Mouse (Mus musculus) macrophage (primary cell): Measurements from ENCODE around the gene Gm28305. TPM values are rescaled to one million over a fixed set of nuclear protein-coding genes. Genes with fewer than 3 reads are reported as not detected.

ENCODE experiments used
- H3K27ac ChIP-seq: fragments of 350-480 bp; formaldehyde crosslinking; 2 replicates; pipeline ENCODE4 v1.9.0; 2021
- H3K36me3 ChIP-seq: fragments of 350-480 bp; formaldehyde crosslinking; 2 replicates; pipeline ENCODE4 v1.9.0; 2021; ENCODE audit errors: inconsistent target
- H3K4me3 ChIP-seq: fragments of 350-480 bp; formaldehyde crosslinking; 2 replicates; pipeline ENCODE4 v1.9.0; 2021; ENCODE audit errors: inconsistent target
- H3K79me2 ChIP-seq: fragments of 350-480 bp; formaldehyde crosslinking; 2 replicates; pipeline ENCODE4 v1.9.0; 2021; ENCODE audit errors: inconsistent target
- WGBS: methylation state at CpG from one replicate; pipeline ENCODE4 v1.1.7; 2026; ENCODE audit warnings: inconsistent platforms; ENCODE audit not compliant: missing documents; 5-methylcytosine and 5-hydroxymethylcytosine counted together
- polyA plus RNA-seq: library from polyadenylated mRNA; stranded (reverse); fragments of 250-400 nt; gene quantifications from 3 replicates; pipeline ENCODE4 v1.2.4, GENCODE M21; 2018; ENCODE audit warnings: inconsistent platforms

Gene Gm28305
- polyA plus RNA-seq, 1 experiment from 2014 or later = not detected

DNA sequence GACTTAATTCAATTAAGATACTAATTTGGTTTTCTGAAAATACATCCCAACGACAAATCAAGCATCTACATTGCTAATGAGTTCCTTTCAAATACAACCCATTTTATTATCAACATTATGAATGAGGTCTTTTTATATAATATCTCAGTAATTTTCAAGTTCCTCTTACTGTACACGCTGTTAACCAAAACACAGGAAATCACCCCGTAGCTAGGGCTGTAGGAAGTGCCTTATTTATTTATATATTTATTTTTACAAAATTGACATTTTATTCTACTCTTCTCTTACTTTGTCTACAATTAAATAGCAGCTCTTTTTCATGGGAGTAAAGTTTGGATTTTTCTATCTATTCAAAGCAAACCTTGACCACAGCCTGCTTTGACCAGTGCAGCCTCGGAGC, 720 bp upstream of the Gm28305 start:
- H3K36me3 ChIP-seq = no peaks in the 10 kb centered on the region
- WGBS = 19% methylated on average over 4 of the region's 4 CpGs
- no peaks in the 10 kb centered on the region for H3K79me2 ChIP-seq
- no peak overlapping the region for H3K27ac ChIP-seq
- H3K4me3 ChIP-seq = no peak overlapping the region

DNA sequence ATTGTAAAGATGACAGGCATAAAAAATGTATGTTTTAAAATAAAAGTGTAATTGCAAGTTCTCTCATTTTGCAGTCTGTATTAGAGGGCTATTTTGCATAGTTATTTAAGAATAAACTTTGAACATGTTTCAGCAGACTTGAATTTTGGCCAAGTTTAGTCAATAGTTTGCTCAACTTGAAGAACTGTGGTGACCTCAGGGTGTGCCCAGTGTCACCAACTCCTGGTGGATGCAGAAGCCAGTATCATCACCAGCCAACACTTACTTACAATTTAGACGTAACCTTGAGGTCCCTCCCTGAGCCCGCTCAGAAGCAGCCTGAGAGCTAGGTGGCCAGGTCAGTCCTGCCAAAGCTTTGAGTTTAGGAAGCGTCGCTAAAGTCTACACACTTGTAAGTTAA, 3.2 kb downstream of the Gm28305 start:
- Histone ChIP-seq H3K27ac (no peak overlapping the region), H3K4me3 (no peak overlapping the region), H3K36me3 (peaks cover 24% of the 10 kb centered on the region; the same call in 1 of the 2 replicates), H3K79me2 (no peaks in the 10 kb centered on the region)
- WGBS = 98% methylated on average over 4 of the region's 4 CpGs

DNA sequence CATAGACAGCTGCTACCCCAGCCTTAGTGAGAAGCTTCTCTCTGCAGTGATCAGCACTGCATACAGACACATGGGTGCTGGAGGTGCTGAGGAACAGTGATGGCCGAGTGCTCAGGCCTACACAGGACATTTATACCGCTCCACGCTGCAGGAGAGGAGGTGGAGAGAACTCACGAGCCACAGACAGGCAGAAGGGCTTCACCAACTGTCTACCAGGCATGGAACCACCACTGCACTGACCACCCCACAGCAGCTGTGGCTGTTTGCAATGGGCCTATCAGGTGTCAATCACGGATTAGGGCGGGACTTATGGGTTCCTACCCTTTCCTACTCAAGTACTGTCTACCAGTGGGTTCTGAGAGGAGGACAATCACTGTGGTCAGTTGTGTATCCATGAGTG, 10.6 kb downstream of the Gm28305 start:
- no peaks in the 10 kb centered on the region for H3K79me2 ChIP-seq
- H3K4me3 ChIP-seq = no peak overlapping the region
- no peak overlapping the region for H3K27ac ChIP-seq
- 95% methylated on average over 6 of the region's 6 CpGs for WGBS
- peaks cover 91% of the 10 kb centered on the region for H3K36me3 ChIP-seq

DNA sequence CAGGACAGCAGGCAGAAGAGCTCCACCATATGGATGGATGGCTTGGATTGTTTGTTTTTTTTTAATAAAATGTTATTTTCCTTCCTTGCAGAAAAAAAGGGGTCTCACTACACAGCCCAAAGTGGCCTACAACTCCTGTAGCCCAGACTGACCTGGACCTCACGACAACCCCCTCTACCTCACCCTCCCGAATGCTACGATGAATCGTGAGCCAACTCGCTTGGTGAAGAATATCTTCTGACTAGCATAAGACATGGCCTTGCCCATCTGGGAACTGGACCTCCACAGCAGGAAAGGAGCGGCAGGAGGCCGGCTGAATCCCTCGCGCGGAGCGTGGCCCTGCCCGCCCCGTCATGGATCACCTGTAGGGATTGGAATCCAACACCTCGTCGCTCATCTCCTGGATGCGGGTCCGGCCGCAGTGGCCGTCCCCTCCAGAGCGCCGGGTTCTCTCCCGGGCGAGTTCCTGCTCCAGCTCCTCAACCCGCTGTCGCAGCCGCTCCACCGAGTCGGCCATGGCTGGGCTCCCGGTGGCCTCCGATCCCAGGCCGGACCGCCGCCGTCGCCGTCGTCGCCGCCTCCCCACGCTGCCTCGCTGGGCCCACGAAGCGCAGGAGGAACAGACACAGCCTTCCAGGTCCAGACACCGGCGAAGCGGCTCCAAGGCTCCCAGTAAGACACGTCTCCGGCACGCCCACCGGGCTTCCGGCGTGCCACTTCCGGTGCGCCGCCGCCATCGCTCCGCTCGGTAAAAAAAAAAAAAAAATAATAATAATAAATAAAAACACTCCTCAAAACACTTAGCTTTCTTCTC, 22.2 kb downstream of the Gm28305 start, which contains the start of gene Uba5:
TSS of gene Uba5 (minus strand) at position 705 of the 814 bp plus-strand sequence.
- H3K79me2 ChIP-seq = peaks cover 39% of the 10 kb centered on the region
- H3K4me3 ChIP-seq = peak within 1 kb of the TSS; percentile 80
- H3K36me3 ChIP-seq = peaks cover 6% of the 10 kb centered on the region; the same call in 1 of the 2 replicates
- 2% methylated on average over 59 of the region's 59 CpGs for WGBS
- peak within 1 kb of the TSS; percentile 88 for H3K27ac ChIP-seq

DNA sequence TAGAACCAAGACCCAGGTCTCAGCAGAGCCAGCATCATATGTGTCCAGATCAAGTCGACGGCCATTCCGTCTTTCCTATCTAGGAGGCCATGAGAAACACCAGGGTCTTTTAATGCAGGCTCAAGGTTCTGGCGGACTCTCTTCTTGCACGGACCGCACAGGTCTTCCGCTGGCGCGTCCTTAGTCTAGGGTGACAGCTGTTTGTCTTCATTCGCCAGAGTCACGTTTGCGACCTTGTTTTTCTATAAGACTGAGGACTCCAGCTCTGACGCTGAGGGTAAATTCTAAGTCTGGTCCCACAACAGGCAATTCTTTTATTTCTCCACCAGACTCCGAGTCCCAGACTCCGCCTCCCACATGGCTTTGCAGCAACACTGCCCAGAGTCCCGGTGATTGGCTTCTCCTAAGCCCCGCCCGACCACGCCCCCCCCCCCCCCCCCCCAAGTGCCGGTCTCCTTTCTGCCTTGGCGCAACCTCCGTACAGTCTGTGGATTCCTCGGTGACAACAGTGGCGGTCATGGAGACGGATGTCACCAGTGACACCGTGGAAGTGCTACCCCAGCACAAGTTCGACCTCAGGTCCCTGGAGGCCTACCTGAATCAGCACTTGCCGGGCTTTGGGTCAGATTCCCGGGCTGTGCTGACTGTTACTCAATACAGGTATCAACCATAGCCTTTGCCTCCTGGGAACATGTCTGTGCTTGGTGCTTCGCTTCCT, 22.9 kb downstream of the Gm28305 start, which contains the start of gene Acad11:
TSS of gene Acad11 (plus strand) at position 134 of the 718 bp plus-strand sequence.
- Histone ChIP-seq H3K36me3 (no peaks in the 10 kb centered on the region; the same call in 1 of the 2 replicates), H3K79me2 (peaks cover 34% of the 10 kb centered on the region), H3K27ac (peak within 1 kb of the TSS; percentile 88), H3K4me3 (peak within 1 kb of the TSS; percentile 80)
- WGBS = under 1% methylated on average over 27 of the region's 30 CpGs

DNA sequence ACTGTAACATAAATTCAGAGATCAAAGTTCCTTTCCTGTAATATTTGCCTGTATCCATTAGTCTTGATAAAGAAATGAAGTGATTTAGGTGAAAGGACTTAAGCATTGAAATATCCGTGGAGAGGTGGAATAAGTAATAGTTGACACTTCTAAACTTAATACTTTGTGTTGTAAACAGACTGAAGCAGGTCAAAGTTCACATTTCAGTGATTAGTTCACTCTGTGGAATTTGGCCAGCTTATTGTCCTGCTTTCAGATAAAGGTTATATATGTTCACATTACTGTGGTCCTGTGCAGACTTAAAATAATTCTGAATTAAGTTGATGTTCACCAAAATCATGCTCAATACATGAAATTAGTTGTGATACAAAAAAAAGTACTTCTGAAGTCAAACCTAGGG, 24.1 kb downstream of the Gm28305 start:
- WGBS = 50% methylated on average over 1 of the region's 1 CpGs

GRCm38 (mm10) chr9:104070241-104070640, 29.8 kb downstream of the Gm28305 start:
- H3K36me3 ChIP-seq = no peaks in the 10 kb centered on the region
- H3K4me3 ChIP-seq = no peak overlapping the region
- no peak overlapping the region for H3K27ac ChIP-seq
- no peaks in the 10 kb centered on the region for H3K79me2 ChIP-seq
- 85% methylated on average over 4 of the region's 4 CpGs for WGBS

More for the DNA sequence above, 24.1 kb downstream of the Gm28305 start:
- Histone ChIP-seq H3K4me3 (no peak overlapping the region), H3K36me3 (no peaks in the 10 kb centered on the region), H3K79me2 (peaks cover 32% of the 10 kb centered on the region), H3K27ac (no peak overlapping the region)

DNA sequence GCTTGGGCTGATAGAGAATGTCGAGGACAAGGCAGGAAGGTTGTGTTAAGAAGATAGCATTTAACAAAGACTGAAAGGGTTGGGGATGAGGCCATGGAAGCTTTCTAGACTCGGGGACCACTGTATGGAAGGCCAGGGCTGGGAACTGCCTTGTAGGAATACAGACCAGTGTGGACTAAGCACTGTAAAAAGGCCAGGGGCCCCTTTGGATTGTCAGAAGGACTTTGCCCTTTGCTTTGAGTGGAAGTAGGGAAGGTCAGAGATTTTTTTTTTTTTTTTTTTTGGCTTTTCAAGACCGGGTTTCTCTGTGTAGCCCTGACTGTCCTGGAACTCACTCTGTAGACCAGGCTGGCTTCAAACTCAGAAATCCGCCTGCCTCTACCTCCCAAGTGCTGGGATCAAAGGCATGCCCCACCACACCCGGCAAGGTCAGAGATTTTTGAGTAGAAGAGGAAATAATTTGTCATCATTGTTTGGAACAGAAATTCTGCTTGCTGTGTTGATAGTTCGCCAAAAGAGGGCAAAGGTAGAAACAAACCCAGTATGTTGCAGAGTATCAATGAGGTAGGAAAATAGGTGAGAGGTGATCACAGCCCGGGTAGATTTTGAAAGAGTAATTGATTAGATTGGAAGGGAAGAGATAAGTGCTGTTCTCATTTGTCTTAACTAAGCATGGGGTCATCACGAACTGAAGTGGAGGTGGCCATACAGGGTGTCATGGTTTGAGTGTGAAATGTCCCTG, 30.6 kb downstream of the Gm28305 start:
- H3K79me2 ChIP-seq = no peaks in the 10 kb centered on the region
- H3K36me3 ChIP-seq = no peaks in the 10 kb centered on the region
- no peak overlapping the region for H3K27ac ChIP-seq
- no peak overlapping the region for H3K4me3 ChIP-seq
- WGBS = 94% methylated on average over 8 of the region's 8 CpGs

GRCm38 (mm10) chr9:104075808-104076207, 35.3 kb downstream of the Gm28305 start:
- H3K4me3 ChIP-seq = no peak overlapping the region
- no peaks in the 10 kb centered on the region for H3K79me2 ChIP-seq
- H3K36me3 ChIP-seq = no peaks in the 10 kb centered on the region
- WGBS = 93% methylated on average over 2 of the region's 2 CpGs
- H3K27ac ChIP-seq = no peak overlapping the region

DNA sequence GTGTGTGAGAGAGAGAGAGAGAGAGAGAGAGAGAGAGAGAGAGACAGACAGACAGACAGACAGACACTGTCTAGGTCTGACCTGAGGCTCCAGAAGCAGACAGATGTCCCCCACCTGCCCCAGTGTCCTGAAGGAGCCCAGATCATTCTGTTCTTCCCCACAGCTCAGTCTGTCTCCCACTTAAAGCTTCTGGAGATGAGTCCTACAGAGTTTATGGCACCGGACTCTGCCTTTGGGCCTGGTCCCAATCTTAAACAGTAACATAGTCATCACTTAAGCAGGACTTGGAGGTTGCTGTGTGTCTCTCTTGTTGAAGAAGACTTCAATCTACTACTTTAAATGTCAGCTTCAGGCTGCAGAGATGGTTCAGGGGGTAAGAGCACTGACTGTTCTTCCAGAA, 38.3 kb downstream of the Gm28305 start:
- H3K27ac ChIP-seq = no peak overlapping the region
- peaks cover 7% of the 10 kb centered on the region; the same call in 1 of the 2 replicates for H3K36me3 ChIP-seq

GRCm38 (mm10) chr9:104079379-104079778, 38.9 kb downstream of the Gm28305 start:
- Histone ChIP-seq H3K4me3 (no peak overlapping the region), H3K36me3 (peaks cover 7% of the 10 kb centered on the region; the same call in 1 of the 2 replicates), H3K79me2 (no peaks in the 10 kb centered on the region), H3K27ac (no peak overlapping the region)
- WGBS = 25% methylated on average over 5 of the region's 5 CpGs

More for the DNA sequence above, 38.3 kb downstream of the Gm28305 start:
- Histone ChIP-seq H3K79me2 (no peaks in the 10 kb centered on the region), H3K4me3 (no peak overlapping the region)
- WGBS = 100% methylated on average over 1 of the region's 1 CpGs

GRCm38 (mm10) chr9:104080038-104080437, 39.6 kb downstream of the Gm28305 start:
- no peak overlapping the region for H3K27ac ChIP-seq
- no peaks in the 10 kb centered on the region for H3K79me2 ChIP-seq
- H3K4me3 ChIP-seq = no peak overlapping the region
- WGBS = 70% methylated on average over 3 of the region's 3 CpGs
- peaks cover 7% of the 10 kb centered on the region; the same call in 1 of the 2 replicates for H3K36me3 ChIP-seq

DNA sequence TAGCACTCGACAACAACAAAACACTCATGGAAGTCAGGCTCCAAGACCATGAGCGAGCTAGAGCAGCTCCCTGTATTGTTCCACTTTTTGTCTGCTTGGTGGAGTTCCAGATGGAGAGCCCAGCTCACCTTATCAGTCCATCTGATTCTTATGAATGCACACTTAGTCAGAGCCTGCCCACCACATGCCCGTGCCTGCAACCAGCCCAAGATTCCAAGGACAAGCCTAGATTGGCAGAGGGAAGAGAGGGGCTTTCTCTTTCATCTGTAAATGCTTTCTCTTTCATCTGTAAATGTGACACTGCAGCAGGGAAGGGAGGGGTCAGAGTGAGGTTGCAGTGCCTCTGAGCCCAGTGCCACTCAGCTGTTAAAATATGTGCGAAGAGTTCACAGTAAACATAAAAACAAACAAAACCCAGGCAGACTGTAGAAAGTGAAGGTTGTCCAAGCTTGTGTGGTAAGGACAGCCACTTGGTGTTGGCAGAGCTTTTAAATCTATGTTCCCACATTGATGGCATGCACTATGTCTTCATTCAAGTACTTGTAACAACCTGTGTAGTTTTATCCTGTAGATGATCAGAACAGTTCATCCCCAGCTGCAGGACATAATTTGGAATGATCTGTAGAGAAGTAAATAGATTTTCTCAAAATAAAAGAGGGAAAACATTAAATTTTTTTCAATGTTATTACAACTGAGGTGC, 45.4 kb downstream of the Gm28305 start:
- no peak overlapping the region for H3K4me3 ChIP-seq
- no peak overlapping the region for H3K27ac ChIP-seq
- peaks cover 7% of the 10 kb centered on the region; the same call in 1 of the 2 replicates for H3K36me3 ChIP-seq
- no peaks in the 10 kb centered on the region for H3K79me2 ChIP-seq
- WGBS = 100% methylated on average over 4 of the region's 4 CpGs

- 79% methylated on average over 7 of the region's 8 CpGs for WGBS
These were observed 48.1 kb downstream of the Gm28305 start for GRCm38 (mm10) chr9:104088555-104088954.

More at GRCm38 (mm10) chr9:104088555-104088954, 48.1 kb downstream of the Gm28305 start:
- Histone ChIP-seq H3K4me3 (no peak overlapping the region), H3K79me2 (no peaks in the 10 kb centered on the region), H3K36me3 (no peaks in the 10 kb centered on the region), H3K27ac (no peak overlapping the region)
